Mouse (Mus musculus) kidney, adult 9 months (tissue): ENCODE measurements around the gene Dph1.

ENCODE experiments used
- DNase-seq: peaks from one replicate; pipeline ENCODE4 v3.0.0; 2022

The Dph1 gene

GRCm38 (mm10) chr11:75131300-75131699 lies 59.7 kb downstream of the Dph1 start:
- no peak for DNase-seq

GRCm38 (mm10) chr11:75129481-75129880 lies 61.6 kb downstream of the Dph1 start:
- no peak for DNase-seq
